Mouse (Mus musculus) R1 (cell line): ENCODE measurements around the gene Prim2.

Experiments used
- DNase-seq: peaks from one replicate; pipeline ENCODE4 v3.0.0-alpha.2; 2018; ENCODE audit warnings: low read depth, low spot score

Prim2 gene

GRCm38 (mm10) chr1:33669708-33670141 is at the start of gene Prim2:
TSS of gene Prim2 (minus strand) at chr1:33669795.
- DNase-seq: peak; percentile 88

- no peak for DNase-seq
Observed at GRCm38 (mm10) chr1:33717636-33718035, 48.0 kb upstream of the Prim2 start.

- peak; percentile 92 for DNase-seq
Observed at GRCm38 (mm10) chr1:33714796-33715195, 45.2 kb upstream of the Prim2 start.

- DNase-seq: no peak
Observed at GRCm38 (mm10) chr1:33712026-33712425, 42.4 kb upstream of the Prim2 start.

- no peak for DNase-seq
Observed at GRCm38 (mm10) chr1:33709615-33710014, 40.0 kb upstream of the Prim2 start.

- DNase-seq: no peak
Observed at GRCm38 (mm10) chr1:33701244-33701643, 31.6 kb upstream of the Prim2 start.

- DNase-seq: no peak
Observed at GRCm38 (mm10) chr1:33696016-33696415, 26.4 kb upstream of the Prim2 start.

GRCm38 (mm10) chr1:33693893-33694292 is 24.3 kb upstream of the Prim2 start:
- no peak for DNase-seq

GRCm38 (mm10) chr1:33690087-33690448 is 20.5 kb upstream of the Prim2 start:
- peak; percentile 45 for DNase-seq

GRCm38 (mm10) chr1:33689446-33690086 is 20.0 kb upstream of the Prim2 start:
- DNase-seq: no peak

- no peak for DNase-seq
Observed at GRCm38 (mm10) chr1:33688810-33689209, 19.2 kb upstream of the Prim2 start.

GRCm38 (mm10) chr1:33684459-33684858 is 14.9 kb upstream of the Prim2 start:
- peak; percentile 64 for DNase-seq

- no peak for DNase-seq
Observed at GRCm38 (mm10) chr1:33680890-33681289, 11.3 kb upstream of the Prim2 start.

GRCm38 (mm10) chr1:33680435-33680834 is 10.8 kb upstream of the Prim2 start:
- DNase-seq: peak; percentile 61

- no peak for DNase-seq
Observed at GRCm38 (mm10) chr1:33673158-33673960, 3.8 kb upstream of the Prim2 start.

- DNase-seq: peak; percentile 67
Observed at GRCm38 (mm10) chr1:33672514-33672913, 2.9 kb upstream of the Prim2 start.

- DNase-seq: no peak
Observed at GRCm38 (mm10) chr1:33672083-33672482, 2.5 kb upstream of the Prim2 start.

GRCm38 (mm10) chr1:33671441-33671840 is 1.8 kb upstream of the Prim2 start:
- DNase-seq: no peak

- DNase-seq: peak; percentile 77
Observed at GRCm38 (mm10) chr1:33670164-33670616, 595 bp upstream of the Prim2 start.

GRCm38 (mm10) chr1:33663605-33664117 is 5.9 kb downstream of the Prim2 start:
- no peak for DNase-seq

- DNase-seq: no peak
Observed at GRCm38 (mm10) chr1:33663163-33663562, 6.4 kb downstream of the Prim2 start.

- peak; percentile 39 for DNase-seq
Observed at GRCm38 (mm10) chr1:33658302-33658701, 11.3 kb downstream of the Prim2 start.
